Mouse (Mus musculus) ES-Bruce4 (cell line): ENCODE measurements at regions not wholly inside any gene's neighbourhood (a gene's known extent, or its start where the extent isn't known, plus 50 kb on each side); places are given as distances from the start of the nearest gene placed in this dataset.

Experiments
- CTCF ChIP-seq: IDR thresholded peaks from one replicate; pipeline ENCODE4 v1.8.1; 2011; ENCODE audit warnings: low read depth, low read length
- EP300 ChIP-seq: IDR thresholded peaks from 2 replicates; pipeline ENCODE4 v1.6.1; 2011; ENCODE audit warnings: low read depth, low read length; ENCODE audit not compliant: insufficient read depth

DNA sequence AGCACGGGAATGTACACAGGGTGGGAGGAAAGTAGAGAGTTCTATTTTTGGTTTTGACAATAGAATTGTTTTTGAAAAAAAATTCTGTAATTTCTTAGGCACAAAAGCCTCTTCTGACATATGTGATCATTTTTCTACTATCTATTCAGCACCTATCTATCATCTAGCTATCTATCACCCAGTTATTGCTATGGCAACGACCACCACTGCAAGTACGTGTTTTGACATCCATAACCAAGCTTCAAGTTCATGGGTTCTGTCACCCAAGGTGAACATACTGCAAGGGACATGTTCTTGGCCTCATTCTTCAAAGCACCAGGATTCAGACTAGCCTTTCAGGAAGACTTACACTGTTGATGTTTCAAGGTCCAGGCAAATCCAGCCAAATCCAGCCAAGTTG is 238.4 kb upstream of the Rarb start:
- TF ChIP-seq CTCF (no peak), EP300 (no peak)
